Mouse (Mus musculus): ENCODE measurements at regions not wholly inside any gene's neighbourhood (a gene's known extent, or its start where the extent isn't known, plus 50 kb on each side); places are given as distances from the start of the nearest gene placed in this dataset.

DNA sequence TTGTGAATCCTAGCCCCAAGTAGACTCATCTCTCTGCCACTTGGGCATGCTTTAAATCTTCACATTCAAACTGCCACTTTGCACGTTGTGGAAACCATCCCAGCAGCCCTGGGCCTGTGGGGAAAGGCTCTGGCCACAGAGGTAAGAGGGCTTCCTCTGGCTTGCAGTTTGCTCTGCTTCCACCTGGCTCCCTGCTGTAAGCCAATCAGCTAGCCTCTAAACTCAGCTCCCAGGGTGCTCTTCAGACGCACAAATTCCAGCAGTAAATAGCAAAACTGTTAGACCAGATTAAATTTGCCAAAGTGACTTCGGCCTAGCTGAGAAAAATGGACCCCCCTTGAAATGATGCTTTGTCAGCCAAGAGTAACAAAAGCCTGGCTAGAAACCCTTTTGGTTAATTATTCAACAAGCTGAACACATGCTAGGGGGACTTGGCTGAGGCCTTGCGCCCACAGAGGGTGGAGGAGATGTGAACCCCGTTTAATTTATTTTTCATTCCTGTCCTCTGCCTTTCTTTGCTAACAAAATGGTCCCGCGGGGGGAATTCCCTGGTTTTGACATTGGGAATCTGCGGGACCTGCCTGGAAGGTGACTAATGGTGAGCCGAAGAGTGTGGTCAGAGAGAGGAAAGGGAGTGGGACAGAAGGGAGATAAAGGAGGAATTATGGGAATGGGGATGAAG is 84.1 kb upstream of the Cops8 start:
- no peak for DNase-seq

DNA sequence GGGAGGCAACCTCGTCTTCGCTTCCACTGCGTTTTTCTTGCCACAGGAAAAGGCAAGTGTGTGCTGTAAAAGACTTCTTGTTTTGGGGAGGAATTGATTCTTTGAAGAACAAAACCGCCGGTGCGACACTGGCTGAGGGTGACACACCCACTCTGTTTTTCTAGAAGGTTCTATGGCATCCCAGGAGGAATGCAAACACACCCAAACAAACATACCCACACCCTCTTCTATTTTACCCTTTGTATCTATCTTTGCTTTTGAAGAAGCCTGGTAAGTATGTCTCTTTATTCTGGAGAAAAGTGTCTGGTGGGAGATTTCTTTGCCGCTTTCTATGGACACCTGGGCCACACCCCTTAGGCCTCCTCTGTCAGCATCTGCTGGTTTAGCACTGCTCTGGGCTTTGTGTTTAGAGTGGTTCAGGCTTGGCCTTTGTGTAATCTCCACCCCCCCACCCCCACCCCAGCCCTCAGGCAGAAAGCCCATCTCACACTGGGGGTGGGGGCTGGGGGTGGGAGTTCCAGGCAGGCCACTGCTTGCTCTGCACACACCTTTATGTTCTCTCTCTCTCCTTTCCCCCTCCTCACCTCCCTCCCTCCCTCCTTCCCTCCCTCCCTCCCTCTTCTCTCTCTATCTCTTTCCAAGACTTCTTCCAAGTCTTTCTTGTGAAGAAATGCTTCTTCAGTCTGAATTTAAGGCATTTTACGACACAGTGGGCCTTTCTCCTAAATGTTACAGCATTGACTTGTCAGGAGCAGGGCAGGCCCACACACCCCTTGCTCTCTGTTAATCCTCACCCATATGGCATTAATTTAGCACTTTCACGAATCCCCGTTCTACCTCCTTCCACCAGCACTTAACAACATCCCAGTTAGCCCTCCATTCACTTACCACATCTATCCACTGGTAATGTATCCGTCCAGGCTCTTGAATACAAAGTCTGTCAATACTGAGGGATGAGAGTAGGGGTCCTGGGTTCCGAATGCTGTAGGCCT is 83.2 kb upstream of the Cops8 start:
- DNase-seq: no peak

GRCm38 (mm10) chr1:90522294-90522693 is 80.5 kb upstream of the Cops8 start:
- no peak for DNase-seq

GRCm38 (mm10) chr1:90524641-90525220 is 78.0 kb upstream of the Cops8 start:
- no peak for DNase-seq

DNA sequence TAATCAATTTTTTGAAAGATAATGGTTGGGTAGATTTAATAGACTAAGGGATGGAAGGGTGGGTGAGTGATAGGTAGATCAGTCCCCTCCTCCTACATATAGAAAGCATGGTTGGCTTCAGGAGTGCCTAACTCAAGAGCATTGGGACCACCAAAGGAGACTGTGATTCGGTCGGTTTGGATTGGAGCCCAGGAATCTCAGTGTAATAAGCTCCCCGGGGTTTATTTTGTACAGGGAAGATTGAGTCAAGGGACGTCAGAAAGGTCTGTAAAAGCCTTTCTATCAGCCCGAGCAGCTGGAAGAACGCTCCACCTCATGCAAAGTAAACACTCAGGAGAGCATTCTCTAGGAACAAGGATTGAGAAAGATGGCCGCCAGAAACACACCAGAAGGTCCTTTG is 76.5 kb upstream of the Cops8 start:
- DNase-seq: no peak

DNA sequence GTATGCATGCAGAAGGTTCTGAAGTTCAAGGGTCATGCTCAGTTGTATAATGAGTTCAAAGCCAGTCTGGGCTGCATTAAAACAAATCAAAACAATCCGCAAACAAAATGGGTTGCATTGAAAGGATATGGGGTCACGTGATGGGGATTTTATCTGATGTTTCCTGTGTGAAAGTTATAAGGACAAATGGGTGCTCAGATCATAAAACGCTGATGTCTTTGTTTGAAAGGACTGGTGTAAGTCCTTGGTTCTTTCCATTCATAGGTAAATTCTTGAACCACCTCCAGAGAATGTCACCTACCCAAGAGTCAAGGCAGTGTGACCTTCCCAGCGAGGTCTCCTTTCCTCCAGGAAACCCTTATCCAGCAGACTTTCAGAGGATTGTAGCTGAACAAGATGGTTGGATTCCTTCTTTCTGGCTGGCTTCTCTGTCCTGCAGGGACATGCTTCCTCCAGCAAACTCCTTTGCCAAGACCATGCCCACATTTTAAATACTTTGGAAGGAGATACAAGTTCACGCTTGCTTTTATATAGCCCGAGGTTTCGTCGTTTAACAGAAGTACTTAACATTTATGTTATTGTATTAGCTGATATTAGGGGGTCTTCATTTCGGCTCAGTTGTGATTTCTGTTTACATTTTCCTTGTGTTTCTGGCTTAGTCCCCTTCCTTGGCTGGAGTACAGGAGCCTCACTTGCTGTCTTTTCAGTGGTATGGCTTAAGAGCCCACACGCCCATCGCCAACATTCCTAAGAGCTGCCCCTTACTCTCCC is 74.6 kb upstream of the Cops8 start:
- no peak for DNase-seq

DNA sequence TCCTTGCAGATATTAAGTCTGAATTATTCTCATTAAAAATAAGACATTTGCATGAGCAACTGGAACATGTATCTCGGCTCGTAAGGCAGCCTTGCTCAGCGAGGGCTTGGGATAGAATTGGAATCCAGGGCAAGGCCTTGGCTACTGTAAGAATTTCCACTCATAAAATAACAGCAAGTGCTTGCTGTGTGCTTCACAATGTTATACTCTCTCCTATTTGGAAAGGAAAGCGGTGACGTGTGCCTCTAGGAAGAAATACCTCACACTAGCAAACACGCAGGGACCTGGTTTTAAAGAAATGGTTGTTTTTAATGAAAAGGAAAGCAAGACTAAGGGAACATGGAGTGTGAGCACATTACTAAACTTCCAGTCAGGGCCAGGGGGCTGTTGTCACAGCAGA is 69.3 kb upstream of the Cops8 start:
- DNase-seq: no peak

- no peak for DNase-seq
Measured at GRCm38 (mm10) chr1:90536105-90536504, 66.7 kb upstream of the Cops8 start.

GRCm38 (mm10) chr1:90543801-90544795 is 58.7 kb upstream of the Cops8 start:
- DNase-seq: no peak

- DNase-seq: no peak
Measured at GRCm38 (mm10) chr1:90544821-90545536, 57.8 kb upstream of the Cops8 start.

DNA sequence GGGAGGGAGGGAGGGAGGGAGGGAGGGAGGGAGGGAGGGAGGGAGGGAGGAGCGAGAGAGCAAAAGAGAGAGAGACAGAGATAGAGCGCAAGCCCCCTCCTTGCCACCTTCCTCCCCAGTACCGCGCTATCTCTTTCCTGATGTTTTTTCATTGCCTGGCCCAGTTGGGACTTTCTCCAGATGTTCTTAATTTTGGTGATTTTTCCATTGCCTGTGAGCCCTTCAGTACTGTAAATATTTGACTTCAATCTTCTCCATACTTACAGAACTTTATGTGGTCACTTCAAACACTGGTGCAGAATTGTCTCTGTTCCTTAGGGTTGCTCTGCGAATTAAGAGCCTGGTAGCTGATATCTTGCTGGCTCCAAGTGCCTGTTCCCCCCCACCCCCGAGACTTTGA is 50.1 kb upstream of the Cops8 start:
- DNase-seq: no peak
